11 mouse cellular contexts compared by ENCODE assay signal in the genomic region with DNA sequence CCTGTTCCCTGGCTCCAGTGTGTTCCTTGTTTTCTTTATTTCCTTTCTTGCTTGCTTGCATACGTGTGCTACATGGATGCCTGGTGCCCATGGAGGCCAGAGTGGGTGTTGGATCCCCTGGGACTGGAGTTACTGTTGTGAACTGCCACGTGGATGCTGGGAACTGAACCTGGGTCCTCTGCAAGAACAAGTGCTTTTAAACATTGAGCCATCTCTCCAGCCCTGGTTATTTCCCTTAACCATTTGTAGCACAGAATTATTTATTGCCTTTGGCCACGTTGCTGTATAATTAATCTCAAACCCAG.
"Had no signal": no experiment of that assay in that cellular context is flagged by ENCODE, and none has a peak within 500 bp of the region (broad histone marks: within the 10 kb centered on the region; RNA-seq: fewer than 3 reads in every experiment).

No protein-coding gene starts in this region.

- H3K27me3 ChIP-seq: limb, embryonic 15.5 days; midbrain, embryonic 13.5 days had no signal

- H3K27ac ChIP-seq: kidney, postnatal 0 days; limb, embryonic 15.5 days; midbrain, embryonic 13.5 days had no signal

- H3K4me3 ChIP-seq: limb, embryonic 15.5 days; midbrain, embryonic 13.5 days had no signal

- H3K9me3 ChIP-seq: limb, embryonic 15.5 days; midbrain, embryonic 13.5 days had no signal

- H3K4me2 ChIP-seq: limb, embryonic 15.5 days; midbrain, embryonic 13.5 days had no signal

- H3K36me3 ChIP-seq: limb, embryonic 15.5 days; midbrain, embryonic 13.5 days had no signal

- ATAC-seq: inflammation-experienced regulatory T-cells, adult 6 months; midbrain, embryonic 13.5 days had no signal

- H3K9ac ChIP-seq: limb, embryonic 15.5 days; midbrain, embryonic 13.5 days had no signal

- H3K4me1 ChIP-seq: limb, embryonic 15.5 days; midbrain, embryonic 13.5 days had no signal

- DNase-seq: layer of hippocampus, adult 9-11 months; layer of hippocampus, postnatal 36 days; lung, adult 2 months; lung, postnatal 36 days; right cerebral cortex, postnatal 25 days; thymus, adult 2 months; thymus, postnatal 36 days had no signal
